8 mouse cellular contexts compared by ENCODE assay signal in genomic region chr10:58447280-58447781, GRCm38 (mm10). TPM values are rescaled to one million over a fixed set of nuclear protein-coding genes. Genes with fewer than 3 reads are reported as not detected.
DNase-seq lines count a peak whose midpoint lies in the region; ATAC-seq lines count a peak whose summit lies in the region.

No protein-coding gene starts in this region.

- peak overlapping the region; percentile 95 for H3K9ac ChIP-seq in limb, embryonic 12.5 days (replicated peaks)

- peak overlapping the region; percentile 70 for H3K4me3 ChIP-seq in forebrain, embryonic 10.5 days
- H3K4me3 ChIP-seq in limb, embryonic 12.5 days (replicated peaks) = peak overlapping the region; percentile 99

- no peak; the same call in 1 of the 2 replicates for ATAC-seq in limb, embryonic 12.5 days (ENCODE audit: insufficient number of reproducible peaks, insufficient read depth, low FRiP score, low TSS enrichment, low read depth)

- H3K9me3 ChIP-seq in forebrain, embryonic 10.5 days = no peaks in the 10 kb centered on the region
- H3K9me3 ChIP-seq in limb, embryonic 12.5 days = no peaks in the 10 kb centered on the region

- H3K27me3 ChIP-seq in forebrain, embryonic 10.5 days (ENCODE audit: poor library complexity, severe bottlenecking) = no peaks in the 10 kb centered on the region
- no peaks in the 10 kb centered on the region for H3K27me3 ChIP-seq in limb, embryonic 12.5 days

- peak; percentile 46 for DNase-seq in layer of hippocampus, adult 9-11 months
- DNase-seq in layer of hippocampus, adult 11-12 months (ENCODE audit: low spot score) = no peak
- peak; percentile 75 for DNase-seq in MN1 (ENCODE audit: low spot score)
- DNase-seq in forebrain, embryonic 10.5 days (ENCODE audit: extremely low spot score, low spot score) = no peak
- peak; percentile 11 to 47 for DNase-seq in monocyte, adult 2 months (ENCODE audit: low read depth in 1 of 2, low spot score in 2 of 2)
- no peak for DNase-seq in urinary bladder, postnatal 25 days (ENCODE audit: low spot score)
- DNase-seq in layer of hippocampus, adult 18-20 months (ENCODE audit: low spot score in 2 of 2) = no peak

- peak overlapping the region; percentile 73 for H3K4me2 ChIP-seq in limb, embryonic 12.5 days

- peaks cover 4% of the 10 kb centered on the region for H3K36me3 ChIP-seq in forebrain, embryonic 10.5 days (replicated peaks)
- H3K36me3 ChIP-seq in limb, embryonic 12.5 days = peaks cover 3% of the 10 kb centered on the region

- H3K27ac ChIP-seq in forebrain, embryonic 10.5 days = peak overlapping the region; percentile 96
- H3K27ac ChIP-seq in limb, embryonic 12.5 days = peak overlapping the region; percentile 94

- under 1% methylated on average over 32 of the region's 32 CpGs for WGBS in forebrain, embryonic 10.5 days
- under 1% methylated on average over 32 of the region's 32 CpGs for WGBS in limb, embryonic 12.5 days

- peaks cover 14% of the 10 kb centered on the region for H3K4me1 ChIP-seq in forebrain, embryonic 10.5 days
- H3K4me1 ChIP-seq in limb, embryonic 12.5 days (replicated peaks) = peaks cover 7% of the 10 kb centered on the region; the same call in 1 of the 2 replicates

RNA-seq across cellular contexts. Expression of gene Ranbp2, which starts 0.6 kb away (rescaled TPM):
- 29.0 and 30.5 TPM in 2 replicates for polyA plus RNA-seq in forebrain, embryonic 10.5 days (2016; fragmentation: Nextera tagmentation; extraction: Ambion mirVana)
- 29.3 and 30.4 TPM in 2 replicates for polyA plus RNA-seq in limb, embryonic 12.5 days (2016; fragmentation: Nextera tagmentation; extraction: Ambion mirVana)
- 10 to 100 TPM; 79.4 to 80.8 TPM for total RNA-seq in layer of hippocampus, adult 18-20 months (2021)

RNA-seq across cellular contexts. Expression of gene Ccdc138, which starts 50.4 kb away (rescaled TPM):
- 16.8 and 17.6 TPM in 2 replicates for polyA plus RNA-seq in forebrain, embryonic 10.5 days (2016; fragmentation: Nextera tagmentation; extraction: Ambion mirVana)
- polyA plus RNA-seq in limb, embryonic 12.5 days (2016; fragmentation: Nextera tagmentation; extraction: Ambion mirVana) = 13.9 and 15.4 TPM in 2 replicates
- 1 to 10 TPM; 3.2 to 3.8 TPM for total RNA-seq in layer of hippocampus, adult 18-20 months (2021)

Comparison
In these comparisons a context has a peak if more than half of its experiments do, and no peak if none do; other contexts are left out.
1. DNase-seq: peak in layer of hippocampus, adult 9-11 months (single experiment), MN1 (single experiment) and monocyte, adult 2 months (2 of 2); none in layer of hippocampus, adult 11-12 months (single experiment), forebrain, embryonic 10.5 days (single experiment), urinary bladder, postnatal 25 days (single experiment) and layer of hippocampus, adult 18-20 months (0 of 2).